Mouse (Mus musculus) liver, embryonic 14.5 days (tissue): Measurements from ENCODE around the gene Pdxp.
A peak's percentile ranks its signal among the peaks of the same experiment; 100 is the strongest.

ENCODE experiments used
- CTCF ChIP-seq: IDR thresholded peaks from 2 replicates; pipeline ENCODE4 v1.5.1; 2016; ENCODE audit warnings: antibody characterized with exemption, low read depth, control low read depth
- EP300 ChIP-seq: IDR thresholded peaks from 2 replicates; pipeline ENCODE4 v1.6.1; 2016; ENCODE audit warnings: antibody characterized with exemption, low read depth

DNA sequence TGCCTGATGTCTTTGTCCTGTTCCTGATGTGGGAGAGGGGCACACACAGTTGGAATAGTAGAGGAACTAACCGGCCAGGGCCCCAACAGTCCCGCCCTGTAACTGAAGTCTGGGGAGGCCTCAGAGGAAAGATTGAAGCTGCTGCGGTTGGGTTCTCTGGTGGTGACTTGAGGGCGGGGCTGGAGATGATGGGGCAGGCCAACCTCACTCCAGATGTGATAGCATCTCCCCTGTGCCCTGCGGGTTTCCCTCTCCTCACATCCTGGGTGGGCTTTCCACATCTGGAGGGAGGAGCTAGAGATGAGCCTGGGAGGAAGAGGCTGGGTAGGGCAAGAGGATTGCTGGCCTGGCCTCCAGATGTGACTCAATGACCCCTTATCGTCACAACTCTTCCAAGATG is 9.9 kb downstream of the Pdxp start:
- no peak for TF ChIP-seq CTCF
- peak; percentile 57 for TF ChIP-seq EP300
